Mouse (Mus musculus): ENCODE measurements around the gene Stmnd1. TPM values are rescaled to one million over a fixed set of nuclear protein-coding genes. Genes with fewer than 3 reads are reported as not detected.

The Stmnd1 gene
- polyA plus RNA-seq, 1 experiment from 2014 or later, result not detected

- Histone ChIP-seq H3K9ac (replicated peaks) (no peak overlapping the region), H3K4me2 (replicated peaks) (no peak overlapping the region), H3K4me1 (peaks cover 9% of the 10 kb centered on the region; the same call in 1 of the 2 replicates), H3K36me3 (no peaks in the 10 kb centered on the region), H3K27me3 (peaks cover 6% of the 10 kb centered on the region; the same call in 1 of the 2 replicates), H3K9me3 (no peaks in the 10 kb centered on the region), H3K27ac (replicated peaks) (no peak overlapping the region), H3K4me3 (no peak overlapping the region)
- no peak for ATAC-seq (ENCODE audit: low FRiP score, low read depth)
- WGBS, result 50% methylated on average over 3 of the region's 3 CpGs
These were observed 76.1 kb downstream of the Stmnd1 start for GRCm38 (mm10) chr13:46349664-46350063.

Other genes with a start within 250 kb of the Stmnd1 start
- 2.9 and 3.1 TPM in 2 replicates for gene Rbm24, start 144.7 kb downstream of the Stmnd1 start, polyA plus RNA-seq (2016; fragmentation: Nextera tagmentation; extraction: Ambion mirVana)
- gene Cap2, start 228.1 kb downstream of the Stmnd1 start, polyA plus RNA-seq (2016; fragmentation: Nextera tagmentation; extraction: Ambion mirVana), result 9.6 and 9.9 TPM in 2 replicates